Mouse (Mus musculus) midbrain, embryonic 15.5 days (tissue): Measurements from ENCODE around the gene Slc38a4. TPM values are rescaled to one million over a fixed set of nuclear protein-coding genes. Genes with fewer than 3 reads are reported as not detected.

Experiments used
- ATAC-seq: fragments of 200-750 bp; cut with Nextera tagmentation; replicated peaks from 2 replicates; pipeline ENCODE4 v1.8.0; 2017; ENCODE audit warnings: moderate TSS enrichment
- H3K27ac ChIP-seq: fragments of 300-500 bp; sonication (generic); 2 replicates; pipeline ENCODE4 v1.5.1; 2015; ENCODE audit warnings: mild to moderate bottlenecking, inconsistent platforms
- H3K27me3 ChIP-seq: fragments of 300-500 bp; sonication (generic); replicated peaks from 2 replicates; pipeline ENCODE4 v1.6.1; 2015; ENCODE audit warnings: inconsistent platforms
- H3K36me3 ChIP-seq: fragments of 300-500 bp; sonication (generic); replicated peaks from 2 replicates; pipeline ENCODE4 v1.6.1; 2015; ENCODE audit warnings: inconsistent platforms
- H3K4me1 ChIP-seq: fragments of 300-500 bp; sonication (generic); 2 replicates; pipeline ENCODE4 v1.6.1; 2015; ENCODE audit warnings: inconsistent platforms
- H3K4me2 ChIP-seq: fragments of 300-500 bp; sonication (generic); 2 replicates; pipeline ENCODE4 v1.6.1; 2015; ENCODE audit warnings: inconsistent platforms, mild to moderate bottlenecking, moderate library complexity
- H3K4me3 ChIP-seq: fragments of 300-500 bp; sonication (generic); 2 replicates; pipeline ENCODE4 v1.5.1; 2015; ENCODE audit warnings: mild to moderate bottlenecking, inconsistent platforms
- H3K9ac ChIP-seq: fragments of 300-500 bp; sonication (generic); 2 replicates; pipeline ENCODE4 v1.6.1; 2015; ENCODE audit warnings: mild to moderate bottlenecking, inconsistent platforms
- H3K9me3 ChIP-seq: fragments of 300-500 bp; sonication (generic); 2 replicates; pipeline ENCODE4 v1.6.1; 2016; ENCODE audit warnings: inconsistent platforms
- WGBS: fragments of 180-500 bp; shearing (Covaris S2); methylation state at CpG from one replicate; pipeline ENCODE4 v1.1.7; 2015; ENCODE audit warnings: mixed read lengths; 5-methylcytosine and 5-hydroxymethylcytosine counted together
- polyA plus RNA-seq: library from polyadenylated mRNA; unstranded; fragments of >200 nt; fragmentation: Nextera tagmentation; extraction: Ambion mirVana; gene quantifications from 2 replicates; pipeline ENCODE4 v1.2.1, GENCODE M21; 2015

Gene Slc38a4
- polyA plus RNA-seq, 1 experiment from 2014 or later = 4.1 TPM

DNA sequence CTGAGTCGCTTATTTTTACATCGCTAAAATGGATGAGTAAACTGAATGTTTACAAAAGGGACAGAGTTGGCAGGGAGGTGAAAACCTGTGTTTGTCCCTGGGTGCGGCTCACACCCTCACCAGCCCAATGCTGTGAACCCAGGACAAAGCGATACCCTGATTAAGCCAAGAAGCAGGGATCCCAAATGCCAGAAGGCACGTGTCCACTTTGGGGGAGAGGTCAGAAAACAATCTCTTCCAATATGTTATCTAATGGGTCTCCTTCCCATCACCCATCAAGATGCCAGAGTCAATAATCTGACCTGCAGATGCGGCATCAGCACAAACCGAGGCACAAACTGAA, 51.3 kb downstream of the Slc38a4 start:
- no peaks in the 10 kb centered on the region for H3K36me3 ChIP-seq
- no peak for ATAC-seq
- 89% methylated on average over 7 of the region's 7 CpGs for WGBS
- no peak overlapping the region for H3K4me2 ChIP-seq
- no peak overlapping the region for H3K9ac ChIP-seq
- no peaks in the 10 kb centered on the region for H3K27me3 ChIP-seq
- H3K27ac ChIP-seq = no peak overlapping the region
- H3K4me3 ChIP-seq = no peak overlapping the region
- H3K4me1 ChIP-seq = no peaks in the 10 kb centered on the region
- H3K9me3 ChIP-seq = no peaks in the 10 kb centered on the region

- H3K9me3 ChIP-seq = no peaks in the 10 kb centered on the region
- no peak overlapping the region for H3K4me2 ChIP-seq
- H3K36me3 ChIP-seq = no peaks in the 10 kb centered on the region
- H3K9ac ChIP-seq = no peak overlapping the region
- H3K4me1 ChIP-seq = no peaks in the 10 kb centered on the region
- H3K27me3 ChIP-seq = no peaks in the 10 kb centered on the region
- H3K27ac ChIP-seq = no peak overlapping the region
- WGBS = 81% methylated on average over 10 of the region's 10 CpGs
- ATAC-seq = no peak
- no peak overlapping the region for H3K4me3 ChIP-seq
Measured at GRCm38 (mm10) chr15:97003851-97004524, 51.8 kb downstream of the Slc38a4 start.

DNA sequence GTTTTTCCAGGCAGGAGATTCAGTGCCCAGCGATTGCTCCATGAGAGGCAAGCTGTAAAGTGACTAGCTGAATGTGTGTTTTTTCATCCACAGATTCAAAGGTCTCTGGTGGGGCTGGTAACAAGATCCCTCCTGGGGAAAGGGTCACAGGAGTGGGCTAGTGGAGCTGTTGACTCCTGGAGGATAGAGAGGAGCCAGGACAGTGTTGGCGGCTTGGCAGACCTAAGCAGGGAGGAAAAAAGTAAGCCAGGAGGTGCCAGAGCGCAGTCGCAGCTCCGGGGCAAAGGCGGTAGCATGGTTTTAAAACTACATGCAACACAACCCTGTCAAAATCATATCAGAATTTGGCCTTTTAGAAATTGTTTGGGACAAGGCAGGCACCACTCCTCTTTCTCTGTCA, 52.6 kb downstream of the Slc38a4 start:
- Histone ChIP-seq H3K9me3 (no peaks in the 10 kb centered on the region), H3K4me3 (peak overlapping the region; percentile 28), H3K9ac (no peak overlapping the region), H3K27me3 (no peaks in the 10 kb centered on the region), H3K4me2 (peak overlapping the region; percentile 29), H3K4me1 (no peaks in the 10 kb centered on the region), H3K27ac (no peak overlapping the region), H3K36me3 (no peaks in the 10 kb centered on the region)
- ATAC-seq = no peak
- 83% methylated on average over 6 of the region's 6 CpGs for WGBS

DNA sequence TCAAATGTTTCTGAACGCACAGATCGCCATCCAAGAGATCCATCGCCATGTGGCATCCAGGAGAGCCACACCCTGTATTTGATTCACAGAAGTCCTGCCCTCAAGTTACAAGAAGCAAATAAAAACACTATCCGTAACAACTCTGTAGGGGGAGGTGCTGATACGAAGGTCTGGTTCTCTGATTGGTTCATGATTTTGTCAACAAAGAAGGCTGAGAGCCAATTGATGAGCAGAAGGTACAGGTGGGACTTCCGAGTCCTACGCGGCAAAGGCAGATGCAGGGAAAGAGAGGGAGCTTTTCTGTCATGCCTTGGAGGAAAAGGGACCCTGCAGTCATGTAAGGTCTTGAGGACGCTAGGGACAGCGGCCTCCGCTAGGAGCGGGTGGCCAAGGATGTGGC, 53.0 kb downstream of the Slc38a4 start:
- ATAC-seq = no peak
- Histone ChIP-seq H3K9ac (no peak overlapping the region), H3K27me3 (no peaks in the 10 kb centered on the region), H3K4me2 (peak overlapping the region; percentile 29), H3K36me3 (no peaks in the 10 kb centered on the region), H3K27ac (no peak overlapping the region), H3K4me3 (peak overlapping the region; percentile 28), H3K4me1 (no peaks in the 10 kb centered on the region), H3K9me3 (no peaks in the 10 kb centered on the region)
- 72% methylated on average over 12 of the region's 12 CpGs for WGBS

- no peak overlapping the region for H3K9ac ChIP-seq
- H3K4me2 ChIP-seq = no peak overlapping the region
- no peaks in the 10 kb centered on the region for H3K9me3 ChIP-seq
- no peak for ATAC-seq
- H3K36me3 ChIP-seq = no peaks in the 10 kb centered on the region
- no peaks in the 10 kb centered on the region for H3K27me3 ChIP-seq
- 87% methylated on average over 7 of the region's 7 CpGs for WGBS
- no peaks in the 10 kb centered on the region for H3K4me1 ChIP-seq
- H3K4me3 ChIP-seq = no peak overlapping the region
- H3K27ac ChIP-seq = no peak overlapping the region
Measured at GRCm38 (mm10) chr15:97001886-97002285, 53.9 kb downstream of the Slc38a4 start.

DNA sequence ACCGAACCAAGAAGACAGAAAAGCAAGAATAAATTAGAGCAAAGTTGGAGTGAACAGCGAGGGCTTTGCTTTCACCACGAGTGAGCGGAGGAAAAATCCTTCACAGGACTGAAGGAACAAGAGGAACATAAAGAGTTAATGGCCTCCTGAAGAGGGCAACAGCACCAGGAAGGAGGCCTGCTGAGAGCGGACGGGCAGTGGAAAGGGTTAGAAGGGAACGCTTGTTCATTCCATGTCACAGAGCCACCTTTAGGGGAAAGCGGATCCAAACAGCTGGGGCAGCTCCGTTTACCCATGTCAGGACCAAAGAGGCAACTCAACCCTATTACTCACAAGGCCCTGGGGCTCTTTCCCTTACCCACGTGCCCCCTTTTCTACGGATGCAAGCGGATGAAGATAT, 54.3 kb downstream of the Slc38a4 start:
- Histone ChIP-seq H3K9me3 (no peaks in the 10 kb centered on the region), H3K4me2 (no peak overlapping the region), H3K4me3 (no peak overlapping the region), H3K27me3 (no peaks in the 10 kb centered on the region), H3K4me1 (no peaks in the 10 kb centered on the region), H3K36me3 (no peaks in the 10 kb centered on the region), H3K27ac (no peak overlapping the region), H3K9ac (no peak overlapping the region)
- WGBS = 68% methylated on average over 12 of the region's 12 CpGs
- ATAC-seq = no peak

DNA sequence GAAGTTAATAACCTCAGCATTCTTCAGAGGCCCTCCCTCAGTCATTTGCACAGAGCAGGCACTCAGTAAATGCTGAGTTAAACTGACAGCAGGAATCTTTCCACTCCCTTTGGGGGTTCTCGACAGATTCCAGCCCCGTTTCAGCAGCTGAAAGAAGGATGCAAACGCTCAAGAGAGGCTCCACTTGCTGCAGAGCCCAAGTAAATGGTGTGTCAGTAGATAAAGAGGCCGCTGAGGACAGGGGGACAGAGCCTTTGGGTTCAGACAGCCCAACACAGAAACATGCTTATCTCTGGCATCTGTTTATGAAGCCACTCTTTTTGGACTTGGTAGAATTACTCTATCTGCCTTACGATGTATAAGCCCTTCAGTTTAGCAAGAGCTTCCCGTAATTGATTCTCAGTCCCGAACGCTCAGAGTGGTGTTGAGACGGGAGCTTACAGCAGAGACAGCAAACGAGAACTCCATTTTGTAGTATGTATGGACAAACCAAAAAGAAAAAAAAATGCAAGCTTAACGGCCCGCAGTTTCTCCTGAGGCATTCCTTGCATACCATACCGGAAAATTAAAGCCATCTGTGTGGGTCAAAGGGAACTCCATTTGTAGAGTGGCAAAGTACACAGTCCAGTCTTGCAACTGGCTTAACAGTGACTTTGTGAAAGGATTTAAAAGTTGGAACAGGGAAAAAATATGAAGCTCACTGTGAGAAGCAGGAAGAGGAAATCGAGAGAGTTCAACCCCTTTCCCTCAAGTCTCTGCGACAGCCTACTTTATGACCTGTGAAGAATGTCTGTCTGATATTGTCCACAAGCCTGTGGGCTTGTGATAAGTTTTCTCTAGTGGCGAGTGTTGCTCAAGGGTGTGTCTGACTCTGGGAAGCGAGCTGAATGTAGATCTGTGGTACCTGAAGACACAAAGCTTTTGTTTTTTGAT, 55.2 kb downstream of the Slc38a4 start:
- Histone ChIP-seq H3K9me3 (no peaks in the 10 kb centered on the region), H3K27ac (no peak overlapping the region), H3K36me3 (no peaks in the 10 kb centered on the region), H3K4me1 (no peaks in the 10 kb centered on the region), H3K9ac (no peak overlapping the region), H3K4me3 (no peak overlapping the region), H3K27me3 (no peaks in the 10 kb centered on the region), H3K4me2 (no peak overlapping the region)
- ATAC-seq = no peak
- 69% methylated on average over 17 of the region's 17 CpGs for WGBS

DNA sequence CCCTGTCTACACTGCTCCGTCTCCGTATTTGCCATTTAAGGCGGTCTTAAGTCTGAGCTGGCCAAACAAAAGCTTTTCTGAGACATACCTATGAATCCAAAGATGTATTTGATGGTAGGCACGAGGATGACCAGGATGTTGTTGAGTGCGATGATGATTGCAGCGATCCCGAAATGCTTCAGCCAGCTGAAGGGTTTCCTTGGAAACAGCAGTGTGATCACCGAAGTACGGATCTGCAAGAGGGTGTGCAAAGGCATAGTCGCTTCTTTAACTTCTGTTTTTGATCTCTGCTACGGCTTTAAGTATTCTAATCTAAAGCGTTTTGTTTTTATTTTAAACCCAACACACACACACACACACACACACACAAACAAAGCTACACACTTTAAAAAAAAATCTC, 56.4 kb downstream of the Slc38a4 start:
- 58% methylated on average over 12 of the region's 12 CpGs for WGBS
- no peak for ATAC-seq

DNA sequence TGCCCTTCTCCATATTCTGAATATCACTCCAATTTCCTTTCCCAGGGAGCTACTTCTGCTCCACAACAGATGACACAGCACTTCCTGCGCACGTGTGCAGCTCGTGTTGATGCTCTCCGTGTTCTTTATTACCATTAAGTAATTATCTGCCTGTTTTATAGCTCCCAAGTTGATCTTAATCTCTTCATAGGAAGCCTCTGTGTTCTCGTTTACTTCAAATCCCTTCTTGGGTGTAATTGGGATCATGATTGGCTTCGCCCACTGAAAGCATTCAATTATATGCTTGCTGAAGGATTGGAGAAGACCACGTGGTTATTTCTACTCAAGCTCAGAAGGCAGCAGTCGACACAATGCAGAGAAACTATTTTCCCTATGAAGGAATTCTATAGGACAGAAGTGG, 70.1 kb downstream of the Slc38a4 start:
- Histone ChIP-seq H3K27me3 (no peaks in the 10 kb centered on the region), H3K36me3 (no peaks in the 10 kb centered on the region), H3K4me3 (no peak overlapping the region), H3K4me1 (no peaks in the 10 kb centered on the region), H3K4me2 (no peak overlapping the region), H3K9me3 (no peaks in the 10 kb centered on the region), H3K9ac (no peak overlapping the region), H3K27ac (no peak overlapping the region)
- WGBS = 56% methylated on average over 8 of the region's 8 CpGs
- ATAC-seq = no peak

More for the DNA sequence above, 56.4 kb downstream of the Slc38a4 start:
- no peaks in the 10 kb centered on the region for H3K9me3 ChIP-seq
- no peak overlapping the region for H3K9ac ChIP-seq
- no peak overlapping the region for H3K4me2 ChIP-seq
- H3K27me3 ChIP-seq = no peaks in the 10 kb centered on the region
- H3K4me1 ChIP-seq = no peaks in the 10 kb centered on the region
- no peaks in the 10 kb centered on the region for H3K36me3 ChIP-seq
- no peak overlapping the region for H3K27ac ChIP-seq
- H3K4me3 ChIP-seq = no peak overlapping the region

DNA sequence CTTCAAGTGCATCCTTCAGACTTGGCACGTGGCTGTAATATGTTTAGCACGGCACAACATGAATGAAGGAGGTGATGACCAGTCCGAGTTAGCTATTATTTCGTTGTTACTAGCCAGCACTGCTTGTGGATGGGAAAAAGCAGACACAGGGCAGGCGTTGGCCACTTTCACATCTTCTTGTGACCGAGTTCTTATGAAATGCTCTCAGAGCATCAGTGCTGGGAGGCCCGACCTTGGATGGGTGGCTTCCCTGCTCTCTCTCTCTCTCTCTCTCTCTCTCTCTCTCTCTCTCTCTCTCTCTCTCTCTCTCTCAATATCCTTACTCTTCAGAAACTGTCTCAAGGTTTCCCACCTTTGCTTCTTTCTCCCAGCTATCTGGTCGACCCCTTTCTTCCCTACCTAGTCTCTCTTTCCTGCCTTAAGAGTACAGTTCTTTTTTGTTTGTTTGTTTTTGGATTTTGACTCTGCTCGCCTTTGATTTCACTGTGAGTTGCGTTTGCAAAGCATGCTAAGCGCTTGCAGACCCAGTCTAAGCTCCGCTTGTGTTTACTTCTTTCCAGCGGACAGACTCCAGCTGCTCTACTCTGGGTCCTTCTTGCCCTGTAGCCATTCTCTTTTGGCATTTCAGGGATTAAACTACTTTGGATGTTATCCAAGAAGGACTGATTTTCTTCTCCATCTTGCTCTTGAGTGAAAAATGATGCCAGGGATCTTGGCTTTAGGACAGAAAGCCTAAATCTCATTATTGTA, 72.0 kb downstream of the Slc38a4 start:
- 84% methylated on average over 13 of the region's 13 CpGs for WGBS
- Histone ChIP-seq H3K9me3 (no peaks in the 10 kb centered on the region), H3K9ac (no peak overlapping the region)

GRCm38 (mm10) chr15:96975125-96975524, 80.6 kb downstream of the Slc38a4 start:
- no peak overlapping the region for H3K27ac ChIP-seq
- no peaks in the 10 kb centered on the region for H3K9me3 ChIP-seq
- no peak overlapping the region for H3K4me2 ChIP-seq
- 81% methylated on average over 9 of the region's 9 CpGs for WGBS
- no peak overlapping the region for H3K4me3 ChIP-seq
- no peaks in the 10 kb centered on the region for H3K36me3 ChIP-seq
- H3K27me3 ChIP-seq = no peaks in the 10 kb centered on the region
- H3K4me1 ChIP-seq = no peaks in the 10 kb centered on the region
- ATAC-seq = no peak
- no peak overlapping the region for H3K9ac ChIP-seq

More for the DNA sequence above, 72.0 kb downstream of the Slc38a4 start:
- no peak for ATAC-seq
- H3K4me3 ChIP-seq = no peak overlapping the region
- no peak overlapping the region for H3K4me2 ChIP-seq
- H3K36me3 ChIP-seq = no peaks in the 10 kb centered on the region
- no peak overlapping the region for H3K27ac ChIP-seq
- H3K4me1 ChIP-seq = no peaks in the 10 kb centered on the region
- H3K27me3 ChIP-seq = no peaks in the 10 kb centered on the region

DNA sequence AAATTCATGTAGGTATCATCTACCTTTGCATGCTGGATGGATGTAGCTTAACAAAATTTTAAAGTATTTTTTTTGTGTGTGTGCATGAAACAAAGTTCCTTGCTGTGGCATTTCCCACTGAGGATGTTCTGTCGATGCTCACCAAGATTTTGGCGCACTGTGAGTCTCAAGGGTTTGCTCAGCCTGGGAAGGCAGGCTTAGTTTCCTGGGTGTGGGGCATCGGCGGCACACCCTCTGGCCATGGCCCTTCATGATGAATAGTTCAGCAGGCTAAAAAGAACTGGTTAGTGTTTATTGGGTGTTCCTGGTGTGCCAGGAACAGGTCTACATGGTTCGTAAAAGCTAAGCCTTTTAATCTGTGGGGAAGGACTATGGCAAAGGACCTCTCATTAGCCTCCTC, 81.6 kb downstream of the Slc38a4 start:
- no peak overlapping the region for H3K27ac ChIP-seq

More for the DNA sequence above, 81.6 kb downstream of the Slc38a4 start:
- H3K9me3 ChIP-seq = no peaks in the 10 kb centered on the region
- H3K36me3 ChIP-seq = no peaks in the 10 kb centered on the region
- H3K4me2 ChIP-seq = no peak overlapping the region
- no peak for ATAC-seq
- H3K4me1 ChIP-seq = no peaks in the 10 kb centered on the region
- H3K27me3 ChIP-seq = no peaks in the 10 kb centered on the region
- no peak overlapping the region for H3K4me3 ChIP-seq
- H3K9ac ChIP-seq = no peak overlapping the region
- 97% methylated on average over 5 of the region's 5 CpGs for WGBS
